Mouse (Mus musculus) right cerebral cortex, postnatal 25 days (tissue): ENCODE data around the gene Ptprs.
A peak's percentile ranks its signal among the peaks of the same experiment; 100 is the strongest.
"Not testable (repeated sequence)": the region's sequence is repeated elsewhere in the genome, so short reads cannot be mapped to it uniquely, and the experiment has no call there.

Experiments used
- DNase-seq: peaks from one replicate; pipeline ENCODE4 v3.0.0; 2022

Ptprs gene

DNA sequence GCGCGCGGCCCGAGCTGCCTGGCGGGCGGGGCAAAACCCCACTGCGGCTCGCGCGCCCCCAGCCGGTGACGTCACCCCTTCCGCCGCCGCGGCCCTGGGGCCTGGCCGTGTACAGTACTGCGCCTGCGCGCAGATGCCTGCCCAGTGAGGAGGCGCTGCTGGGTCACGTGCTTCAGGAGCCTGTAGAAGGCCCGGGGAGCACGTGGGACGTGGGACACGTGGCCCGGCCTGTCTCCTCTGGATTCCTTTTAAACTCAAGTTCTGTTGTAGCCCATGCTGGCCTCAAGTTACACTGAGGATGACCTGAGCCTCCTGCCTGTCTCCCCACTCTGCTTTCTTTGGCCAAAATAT is at the start of gene Ptprs:
Gene Ptprs, minus strand, starts transcription at position 82 of the 351 bp plus-strand sequence.
- DNase-seq: peak; percentile 99

DNA sequence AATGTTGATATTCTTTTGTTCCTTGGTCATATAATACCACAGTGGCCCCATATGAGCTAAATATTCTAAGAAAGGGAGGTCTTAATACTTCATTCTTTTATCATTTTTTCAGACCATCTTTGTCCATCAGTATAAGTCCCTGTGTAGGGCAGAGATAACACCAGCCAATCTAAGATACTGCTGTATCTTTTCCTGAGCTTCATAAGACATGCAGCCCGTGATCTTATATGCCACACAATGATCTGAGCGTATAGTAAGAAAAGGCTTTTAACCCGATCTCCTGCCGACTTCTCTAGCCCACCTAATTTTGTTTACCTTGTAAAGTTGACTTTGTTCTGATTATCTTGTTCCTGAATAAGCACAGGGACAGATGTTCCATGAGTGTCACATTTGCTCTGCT is 48.7 kb upstream of the Ptprs start:
- DNase-seq: no peak

DNA sequence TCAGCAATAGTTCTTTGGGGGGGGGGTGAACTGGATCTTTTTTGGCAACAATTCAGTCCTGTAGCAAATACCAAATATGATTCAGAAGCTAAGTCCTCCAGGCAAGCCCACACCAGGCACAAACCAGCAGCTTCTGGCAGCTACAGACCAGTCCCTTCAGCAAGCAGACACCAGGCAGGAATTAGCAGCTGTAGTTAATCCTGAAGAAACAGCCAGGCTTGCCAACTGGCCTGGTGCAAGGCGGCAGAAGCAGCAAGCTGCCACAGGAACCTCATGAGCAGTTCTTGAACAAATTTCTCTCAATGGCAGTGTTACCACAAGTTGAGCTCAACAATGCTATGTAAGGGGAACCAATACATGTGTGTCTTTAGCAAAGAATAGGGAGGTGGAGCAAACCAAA is 46.5 kb upstream of the Ptprs start:
- no peak for DNase-seq

- no peak for DNase-seq
Measured at GRCm38 (mm10) chr17:56515690-56516410, 39.6 kb upstream of the Ptprs start.

GRCm38 (mm10) chr17:56514916-56515315 is 38.6 kb upstream of the Ptprs start:
- no peak for DNase-seq

GRCm38 (mm10) chr17:56514330-56514729 is 38.0 kb upstream of the Ptprs start:
- DNase-seq: no peak

DNA sequence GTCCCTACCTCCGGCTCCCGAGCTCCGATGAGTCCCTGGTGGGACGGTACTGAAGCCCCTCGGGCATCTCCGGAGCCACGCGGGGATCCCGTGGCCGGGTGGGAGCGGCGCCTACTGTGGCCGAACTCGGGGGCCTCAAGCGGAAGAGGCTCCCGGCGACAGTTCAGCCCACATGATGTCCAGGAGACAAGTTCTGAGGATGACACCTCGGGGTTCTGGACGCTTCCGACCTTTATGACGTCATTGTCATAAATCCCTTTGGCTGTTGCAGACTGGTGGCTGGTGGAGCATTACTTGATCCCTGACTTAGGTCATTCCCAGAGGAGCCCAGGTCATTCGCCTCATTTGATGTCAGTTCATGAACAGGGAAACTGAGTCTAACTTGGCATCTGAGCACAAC is 36.0 kb upstream of the Ptprs start, which contains the start of gene Znrf4:
Gene Znrf4, minus strand, starts transcription at position 122 of the 400 bp plus-strand sequence.
- no peak for DNase-seq

DNA sequence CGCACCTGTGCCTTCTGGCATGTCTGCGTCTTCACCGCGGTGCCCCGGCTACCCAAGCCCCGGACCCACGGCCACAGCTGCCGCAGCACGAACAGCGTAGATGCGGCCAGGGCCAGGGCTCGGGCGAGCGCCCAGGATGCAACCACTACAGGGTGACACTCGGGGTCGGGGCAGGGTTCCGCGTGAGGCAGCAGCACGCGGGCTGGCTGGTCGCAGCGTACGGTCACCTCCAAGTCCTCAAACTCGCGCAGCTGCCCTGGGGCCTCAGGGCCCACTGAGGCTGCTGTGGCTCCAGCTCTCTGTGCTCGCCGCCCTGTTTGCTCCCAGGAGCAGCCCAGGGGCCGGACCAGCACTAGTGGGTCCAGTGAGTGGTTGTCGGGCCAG is 35.4 kb upstream of the Ptprs start:
- no peak for DNase-seq

DNA sequence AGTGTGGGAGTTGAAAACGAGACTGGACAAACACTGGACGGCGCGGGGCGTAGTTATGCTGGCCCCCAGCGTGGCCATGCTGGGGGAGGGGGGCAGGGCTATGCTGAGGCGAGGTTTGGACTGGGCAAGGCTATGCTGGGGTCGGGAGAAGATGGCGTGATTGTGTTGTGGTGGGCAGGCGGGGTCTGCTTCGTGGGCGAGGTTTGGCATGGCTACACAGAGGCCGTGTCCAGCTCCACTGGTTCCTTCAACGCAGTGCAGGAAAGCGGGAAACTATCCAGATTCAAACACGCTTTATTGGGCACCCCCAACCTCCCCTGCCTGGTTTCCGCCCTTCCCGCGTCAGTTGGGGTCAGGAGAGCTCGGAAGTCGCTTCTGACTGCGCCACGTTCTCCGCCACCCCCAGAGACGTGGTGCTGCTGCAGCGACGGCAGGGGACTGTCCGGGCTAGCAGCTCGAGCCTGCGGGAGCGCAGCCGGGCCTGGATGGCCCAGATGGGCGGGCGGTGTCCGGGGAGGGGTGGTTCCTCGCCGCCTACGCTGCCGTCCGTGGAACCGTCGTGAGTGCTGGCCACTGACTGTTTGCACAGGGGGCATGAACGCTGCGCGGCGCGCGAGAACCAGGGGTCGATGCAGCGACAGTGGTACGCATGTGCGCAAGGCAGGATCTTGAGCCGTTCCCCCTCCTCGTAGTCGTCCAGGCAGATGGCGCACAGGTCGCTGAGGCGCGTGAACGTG is 34.9 kb upstream of the Ptprs start:
- DNase-seq: no peak

DNA sequence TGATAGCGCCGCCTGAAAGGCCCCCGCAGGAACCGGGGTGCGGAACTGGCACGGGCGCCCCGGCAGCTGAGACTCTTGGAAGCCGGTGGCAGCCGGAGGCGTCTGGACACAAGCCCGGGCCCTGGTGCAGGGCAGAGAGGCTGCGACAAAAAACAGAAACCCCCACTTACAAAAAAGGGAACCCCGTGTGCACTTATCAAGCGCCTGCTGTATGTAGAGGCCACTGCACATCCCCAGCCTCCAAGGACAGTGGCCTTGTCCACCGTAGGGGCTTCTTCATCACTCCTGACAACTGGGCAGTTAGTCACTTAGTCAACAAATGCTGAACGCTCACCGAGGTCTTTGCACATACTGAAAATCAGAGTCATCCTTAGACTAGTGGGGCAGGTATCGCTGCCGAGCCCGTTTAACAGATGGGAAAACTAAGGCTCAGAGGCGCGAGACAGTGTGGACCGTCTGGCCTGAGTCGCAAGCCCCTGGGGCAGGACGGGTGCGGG is 34.2 kb upstream of the Ptprs start:
- peak; percentile 36 for DNase-seq

GRCm38 (mm10) chr17:56509707-56510472 is 33.6 kb upstream of the Ptprs start:
- no peak for DNase-seq

GRCm38 (mm10) chr17:56509021-56509640 is 32.8 kb upstream of the Ptprs start:
- no peak for DNase-seq

GRCm38 (mm10) chr17:56507161-56508068 is 31.1 kb upstream of the Ptprs start:
- peak; percentile 96 for DNase-seq

DNA sequence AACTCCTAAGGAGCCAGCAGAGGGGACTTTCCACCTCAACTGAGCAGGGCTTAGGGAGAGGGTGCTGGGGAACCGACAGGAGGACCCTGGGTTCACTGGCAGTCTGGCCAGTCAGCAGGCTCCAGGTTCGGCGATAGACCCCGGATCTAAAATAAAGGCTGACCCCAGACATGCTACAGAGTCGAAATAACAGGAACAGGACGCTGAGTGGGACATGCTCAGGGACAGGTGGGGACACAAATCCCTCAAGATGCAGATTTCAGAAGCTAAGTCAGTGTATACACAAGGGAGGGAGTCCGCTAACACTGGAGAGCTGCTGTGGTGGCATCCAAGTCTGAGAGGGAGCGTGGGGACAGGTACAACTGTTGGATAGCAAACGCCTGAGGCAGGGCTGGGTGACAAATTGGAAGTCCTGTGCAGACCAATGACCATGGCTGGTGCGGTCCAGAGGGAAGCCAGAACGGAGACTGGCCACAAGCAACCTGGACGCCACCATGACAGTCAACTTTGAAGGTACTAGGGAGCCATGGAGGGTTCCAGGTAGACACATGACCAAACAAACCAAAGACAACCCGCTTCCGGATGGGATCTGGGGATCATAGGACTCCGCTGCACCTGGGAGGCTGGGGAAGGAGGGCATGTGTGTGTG is 30.3 kb upstream of the Ptprs start:
- no peak for DNase-seq

- DNase-seq: no peak
Measured at GRCm38 (mm10) chr17:56505401-56505800, 29.1 kb upstream of the Ptprs start.

DNA sequence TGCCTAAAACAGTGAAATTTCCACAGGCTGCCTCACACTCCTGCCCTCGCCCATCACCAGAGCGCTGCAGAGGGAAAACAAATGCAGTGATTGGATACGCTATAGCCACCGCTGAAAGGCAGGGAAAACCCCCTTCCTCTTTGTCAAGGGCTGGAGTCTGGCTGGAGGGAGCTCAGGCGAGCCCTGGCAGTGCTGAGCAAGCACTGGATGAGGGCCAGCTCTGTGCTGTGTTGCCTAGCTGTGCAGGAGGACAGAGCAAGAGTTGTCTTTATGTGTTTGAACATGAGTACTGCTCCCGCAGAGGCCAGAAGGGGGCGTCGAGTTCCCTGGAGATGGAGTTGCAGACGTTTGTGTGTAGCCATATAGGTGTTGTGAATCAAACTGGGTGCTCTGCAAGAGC is 26.2 kb upstream of the Ptprs start:
- DNase-seq: peak; percentile 69

GRCm38 (mm10) chr17:56501635-56502400 is 25.5 kb upstream of the Ptprs start:
- not testable (repeated sequence) for DNase-seq

DNA sequence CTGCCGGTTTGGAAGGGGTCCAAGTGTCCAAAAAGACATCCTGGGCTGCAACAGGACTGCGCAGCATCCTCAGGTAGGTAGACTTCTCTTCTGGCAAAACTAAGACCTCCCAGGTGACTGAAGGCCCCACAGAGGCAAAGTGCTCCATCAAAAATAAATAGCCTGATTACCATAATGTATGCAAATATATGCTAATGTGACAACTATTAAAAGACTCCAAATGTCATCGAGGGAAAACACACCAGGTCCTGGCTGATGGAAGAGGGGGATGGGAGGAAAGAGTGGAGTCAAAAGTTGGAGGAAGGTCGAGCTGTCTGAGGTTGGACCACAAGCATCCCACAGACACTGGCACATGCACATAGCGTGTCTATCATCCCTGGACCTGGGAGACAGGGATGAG is 22.9 kb upstream of the Ptprs start:
- no peak for DNase-seq

DNA sequence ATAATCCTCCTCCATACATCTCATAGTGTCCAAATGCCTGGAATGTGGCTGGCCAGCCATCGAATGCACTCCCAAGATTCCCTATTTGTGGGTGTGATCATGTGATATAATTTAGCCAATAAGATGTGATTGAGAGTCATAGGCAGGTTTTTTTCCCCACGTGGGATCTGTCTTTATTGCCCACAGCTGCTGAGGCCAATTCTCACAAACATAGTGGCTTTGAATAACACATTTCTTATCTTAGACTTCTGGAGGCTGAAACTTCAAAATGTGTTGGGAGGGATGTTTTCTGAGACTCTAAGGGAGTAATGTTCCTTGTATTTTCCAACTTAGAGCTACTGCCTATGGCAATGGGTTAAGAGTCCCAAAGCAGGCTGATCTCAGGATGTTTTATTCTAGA is 18.2 kb upstream of the Ptprs start:
- peak; percentile 54 for DNase-seq

DNA sequence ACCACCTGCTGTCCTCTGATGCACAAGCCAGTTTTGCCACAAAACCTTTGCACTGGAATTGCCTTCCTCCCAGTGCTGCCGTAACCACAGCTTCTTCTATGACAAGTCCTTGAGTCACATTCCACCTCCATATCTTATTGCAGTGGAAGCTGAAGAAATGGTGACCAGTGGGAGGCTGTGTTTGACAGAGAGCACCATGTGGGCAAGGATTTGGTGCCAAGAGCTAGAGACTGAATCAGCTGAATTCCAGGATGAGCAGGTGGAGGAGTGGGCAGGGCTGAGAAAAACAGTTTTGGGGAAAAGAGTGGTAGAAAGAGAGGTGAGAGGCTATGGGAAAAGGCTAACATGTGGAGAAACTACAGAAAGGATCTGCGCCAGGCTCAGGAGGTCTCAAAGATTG is 17.6 kb upstream of the Ptprs start:
- DNase-seq: peak; percentile 75
